Mouse (Mus musculus) monocyte, adult 59 days (primary cell): ENCODE measurements around the gene Ceacam15. TPM values are rescaled to one million over a fixed set of nuclear protein-coding genes. Genes with fewer than 3 reads are reported as not detected.

ENCODE experiments used
- total RNA-seq, 2 experiments: library from RNA; stranded (reverse); gene quantifications; one replicate each; pipeline ENCODE4 v1.2.4; 2023

The Ceacam15 gene
- total RNA-seq, result not detected

DNA sequence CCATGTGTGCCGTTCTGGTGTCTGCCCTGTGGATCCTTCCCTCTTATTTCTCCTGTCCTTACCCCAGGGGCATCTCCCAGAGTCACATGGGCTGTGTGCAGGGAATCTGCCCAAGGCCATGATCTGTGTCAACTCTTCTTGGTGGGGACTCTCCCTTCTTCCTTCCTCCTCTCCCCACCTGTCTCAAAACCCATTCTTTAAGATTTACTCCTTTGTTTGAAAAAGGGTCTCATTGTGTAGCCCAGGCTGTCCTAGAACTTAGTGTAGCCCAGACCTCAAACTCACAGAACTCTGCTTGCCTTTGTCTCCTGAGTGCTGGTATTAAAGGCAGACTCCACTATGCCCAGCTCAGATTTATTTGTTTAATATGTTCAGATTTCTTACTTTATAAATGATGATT, at the start of gene Ceacam15:
Ceacam15 (minus strand) TSS at position 101 of the 400 bp plus-strand sequence.

GRCm38 (mm10) chr7:16721629-16722028, 46.1 kb upstream of the Ceacam15 start, which contains the start of gene Ceacam9:
Ceacam9 (plus strand) TSS chr7:16721929.

Other genes with a start within 250 kb of the Ceacam15 start
- 10 to 100 TPM; 36.2 to 52.9 TPM for gene Tmem160, start 222.9 kb downstream of the Ceacam15 start, total RNA-seq
- gene Npas1, start 198.0 kb downstream of the Ceacam15 start, total RNA-seq, result not detected
- gene Arhgap35, start 60.7 kb downstream of the Ceacam15 start, total RNA-seq, result 1 to 10 TPM; 6.6 to 8.1 TPM
- not detected for gene Ceacam9, start 46.2 kb upstream of the Ceacam15 start, total RNA-seq
- gene Ap2s1, start 62.7 kb upstream of the Ceacam15 start, total RNA-seq, result 100 to 1,000 TPM; 132 to 146 TPM
- gene Slc1a5, start 105.6 kb upstream of the Ceacam15 start, total RNA-seq, result 10 to 100 TPM; 52.2 to 55.7 TPM
- 100 to 1,000 TPM in 1 of 2 experiments, 10 to 100 TPM in 1; 94.4 to 111 TPM for gene Strn4, start 140.2 kb upstream of the Ceacam15 start, total RNA-seq
- 10 to 100 TPM; 18.6 to 22.7 TPM for gene Fkrp, start 141.0 kb upstream of the Ceacam15 start, total RNA-seq
- 10 to 100 TPM; 17.3 to 19.9 TPM for gene Prkd2, start 167.2 kb upstream of the Ceacam15 start, total RNA-seq
- under 1 TPM; 0.16 to 0.52 TPM for gene Dact3, start 199.6 kb upstream of the Ceacam15 start, total RNA-seq
- not detected for gene Gng8, start 216.1 kb upstream of the Ceacam15 start, total RNA-seq
- gene Ptgir, start 230.8 kb upstream of the Ceacam15 start, total RNA-seq, result 10 to 100 TPM; 43.3 to 46.2 TPM
- gene Calm3, start 248.4 kb upstream of the Ceacam15 start, total RNA-seq, result 100 to 1,000 TPM; 117 to 133 TPM